ENCODE assay signal across 13 mouse cellular contexts in the genomic region with DNA sequence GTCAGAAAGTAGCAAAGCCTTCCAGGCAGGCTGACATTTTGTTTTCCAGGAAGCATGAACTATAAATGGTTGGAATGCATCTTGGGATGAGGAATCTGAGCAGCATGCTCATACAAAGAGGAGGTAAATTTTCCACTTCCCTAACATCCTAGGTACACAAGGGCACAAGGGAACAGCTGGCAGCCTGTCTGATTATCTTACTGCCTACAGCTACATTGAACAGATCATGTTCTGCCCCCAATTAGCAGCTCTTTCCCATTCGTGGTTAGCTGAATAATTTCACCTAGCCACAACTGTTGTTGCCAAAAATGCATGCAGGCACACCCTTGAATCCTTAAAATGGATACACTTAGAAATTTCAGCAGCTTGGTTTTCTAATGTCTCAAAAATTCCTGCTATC.
"Had no signal": no experiment of that assay in that cellular context is flagged by ENCODE, and none has a peak within 500 bp of the region (broad histone marks: within the 10 kb centered on the region; RNA-seq: fewer than 3 reads in every experiment).

No protein-coding gene starts in this region.

- H3K27me3 ChIP-seq: limb, embryonic 12.5 days; midbrain, embryonic 12.5 days; neural tube, embryonic 12.5 days had no signal

- H3K4me3 ChIP-seq: layer of hippocampus, adult 2 months; left cerebral cortex, adult 2 months; limb, embryonic 12.5 days; midbrain, embryonic 12.5 days; neural tube, embryonic 12.5 days had no signal

- H3K4me2 ChIP-seq: limb, embryonic 12.5 days; midbrain, embryonic 12.5 days; neural tube, embryonic 12.5 days had no signal

- DNase-seq: kidney, postnatal 10 days; kidney, postnatal 4 days; lung, adult 18-20 months; right cerebral cortex, postnatal 4 days; spleen, adult 18-20 months; thymus, adult 18-20 months; thymus, postnatal 14 days had no signal

- H3K9ac ChIP-seq: limb, embryonic 12.5 days; liver, embryonic 14.5 days; midbrain, embryonic 12.5 days; neural tube, embryonic 12.5 days had no signal

- H3K4me1 ChIP-seq: midbrain, embryonic 12.5 days; neural tube, embryonic 12.5 days had no signal

- H3K36me3 ChIP-seq: limb, embryonic 12.5 days; midbrain, embryonic 12.5 days; neural tube, embryonic 12.5 days had no signal

- H3K9me3 ChIP-seq: limb, embryonic 12.5 days; midbrain, embryonic 12.5 days; neural tube, embryonic 12.5 days had no signal

- H3K27ac ChIP-seq: layer of hippocampus, adult 2 months; left cerebral cortex, adult 2 months; limb, embryonic 12.5 days; liver, embryonic 14.5 days; midbrain, embryonic 12.5 days; neural tube, embryonic 12.5 days had no signal
